Mouse (Mus musculus) heart, postnatal 0 days (tissue): ENCODE measurements around the gene Zfp664.

Experiments
- CTCF ChIP-seq: IDR thresholded peaks from 2 replicates; pipeline ENCODE4 v1.5.1; 2016; ENCODE audit warnings: antibody characterized with exemption, control low read depth, low read depth
- EP300 ChIP-seq: IDR thresholded peaks from 2 replicates; pipeline ENCODE4 v1.6.1; 2016; ENCODE audit warnings: antibody characterized with exemption, low read depth

- TF ChIP-seq CTCF (no peak), EP300 (no peak)
Observed at GRCm38 (mm10) chr5:124921410-124921809, 58.9 kb downstream of the Zfp664 start.
